Mouse (Mus musculus): ENCODE measurements around the gene Pip5k1b.

The Pip5k1b gene

GRCm38 (mm10) chr19:24476461-24476860 lies 79.2 kb downstream of the Pip5k1b start:
- DNase-seq (ENCODE audit: low read depth, low spot score): no peak

- no peak for DNase-seq (ENCODE audit: low read depth, low spot score)
Observed at GRCm38 (mm10) chr19:24475281-24475680, 80.4 kb downstream of the Pip5k1b start.

GRCm38 (mm10) chr19:24472512-24472911 lies 83.2 kb downstream of the Pip5k1b start:
- no peak for DNase-seq (ENCODE audit: low read depth, low spot score)

- no peak for DNase-seq (ENCODE audit: low read depth, low spot score)
Observed at GRCm38 (mm10) chr19:24471538-24471937, 84.1 kb downstream of the Pip5k1b start.

- DNase-seq (ENCODE audit: low read depth, low spot score): no peak
Observed at GRCm38 (mm10) chr19:24469216-24469615, 86.5 kb downstream of the Pip5k1b start.

- DNase-seq (ENCODE audit: low read depth, low spot score): no peak
Observed at GRCm38 (mm10) chr19:24468616-24469015, 87.1 kb downstream of the Pip5k1b start.

- no peak for DNase-seq (ENCODE audit: low read depth, low spot score)
Observed at GRCm38 (mm10) chr19:24463011-24463410, 92.7 kb downstream of the Pip5k1b start.

GRCm38 (mm10) chr19:24456591-24457231 lies 99.0 kb downstream of the Pip5k1b start:
- DNase-seq (ENCODE audit: low read depth, low spot score): no peak

- no peak for DNase-seq (ENCODE audit: low read depth, low spot score)
Observed at GRCm38 (mm10) chr19:24455249-24455960, 100.3 kb downstream of the Pip5k1b start.

- DNase-seq (ENCODE audit: low read depth, low spot score): no peak
Observed at GRCm38 (mm10) chr19:24454451-24454850, 101.2 kb downstream of the Pip5k1b start.

- no peak for DNase-seq (ENCODE audit: low read depth, low spot score)
Observed at GRCm38 (mm10) chr19:24453379-24453778, 102.3 kb downstream of the Pip5k1b start.

- DNase-seq (ENCODE audit: low read depth, low spot score): no peak
Observed at GRCm38 (mm10) chr19:24452441-24452898, 103.2 kb downstream of the Pip5k1b start.

- no peak for DNase-seq (ENCODE audit: low read depth, low spot score)
Observed at GRCm38 (mm10) chr19:24451626-24452025, 104.0 kb downstream of the Pip5k1b start.

- DNase-seq (ENCODE audit: low read depth, low spot score): no peak
Observed at GRCm38 (mm10) chr19:24450740-24451139, 104.9 kb downstream of the Pip5k1b start.

- no peak for DNase-seq (ENCODE audit: low read depth, low spot score)
Observed at GRCm38 (mm10) chr19:24444322-24444721, 111.3 kb downstream of the Pip5k1b start.

- no peak for DNase-seq (ENCODE audit: low read depth, low spot score)
Observed at GRCm38 (mm10) chr19:24439715-24440114, 116.0 kb downstream of the Pip5k1b start.

GRCm38 (mm10) chr19:24434291-24434690 lies 121.4 kb downstream of the Pip5k1b start:
- DNase-seq (ENCODE audit: low read depth, low spot score): no peak

- DNase-seq (ENCODE audit: low read depth, low spot score): no peak
Observed at GRCm38 (mm10) chr19:24432447-24432846, 123.2 kb downstream of the Pip5k1b start.

GRCm38 (mm10) chr19:24431381-24431780 lies 124.3 kb downstream of the Pip5k1b start:
- DNase-seq (ENCODE audit: low read depth, low spot score): no peak

GRCm38 (mm10) chr19:24428011-24428410 lies 127.7 kb downstream of the Pip5k1b start:
- no peak for DNase-seq (ENCODE audit: low read depth, low spot score)

- no peak for DNase-seq (ENCODE audit: low read depth, low spot score)
Observed at GRCm38 (mm10) chr19:24427258-24427657, 128.4 kb downstream of the Pip5k1b start.

- no peak for DNase-seq (ENCODE audit: low read depth, low spot score)
Observed at GRCm38 (mm10) chr19:24426759-24427181, 128.9 kb downstream of the Pip5k1b start.

- DNase-seq (ENCODE audit: low read depth, low spot score): no peak
Observed at GRCm38 (mm10) chr19:24418030-24418429, 137.6 kb downstream of the Pip5k1b start.

Data from retina, postnatal 7 days (tissue).